Mouse (Mus musculus) frontal cortex, postnatal 25 days (tissue): ENCODE measurements around the gene Abhd16b.

Experiments used
- DNase-seq, 2 experiments: peaks; one replicate each; pipeline ENCODE4 v3.0.0; 2022; ENCODE audit warnings: low spot score in 2 of 2

The Abhd16b gene

GRCm38 (mm10) chr2:181537444-181538047 lies 44.5 kb downstream of the Abhd16b start:
- DNase-seq: peak; percentile 36 to 40

- no peak for DNase-seq
Observed at GRCm38 (mm10) chr2:181541761-181542380, 48.9 kb downstream of the Abhd16b start.
